8 mouse cellular contexts compared by ENCODE assay signal in the genomic region with DNA sequence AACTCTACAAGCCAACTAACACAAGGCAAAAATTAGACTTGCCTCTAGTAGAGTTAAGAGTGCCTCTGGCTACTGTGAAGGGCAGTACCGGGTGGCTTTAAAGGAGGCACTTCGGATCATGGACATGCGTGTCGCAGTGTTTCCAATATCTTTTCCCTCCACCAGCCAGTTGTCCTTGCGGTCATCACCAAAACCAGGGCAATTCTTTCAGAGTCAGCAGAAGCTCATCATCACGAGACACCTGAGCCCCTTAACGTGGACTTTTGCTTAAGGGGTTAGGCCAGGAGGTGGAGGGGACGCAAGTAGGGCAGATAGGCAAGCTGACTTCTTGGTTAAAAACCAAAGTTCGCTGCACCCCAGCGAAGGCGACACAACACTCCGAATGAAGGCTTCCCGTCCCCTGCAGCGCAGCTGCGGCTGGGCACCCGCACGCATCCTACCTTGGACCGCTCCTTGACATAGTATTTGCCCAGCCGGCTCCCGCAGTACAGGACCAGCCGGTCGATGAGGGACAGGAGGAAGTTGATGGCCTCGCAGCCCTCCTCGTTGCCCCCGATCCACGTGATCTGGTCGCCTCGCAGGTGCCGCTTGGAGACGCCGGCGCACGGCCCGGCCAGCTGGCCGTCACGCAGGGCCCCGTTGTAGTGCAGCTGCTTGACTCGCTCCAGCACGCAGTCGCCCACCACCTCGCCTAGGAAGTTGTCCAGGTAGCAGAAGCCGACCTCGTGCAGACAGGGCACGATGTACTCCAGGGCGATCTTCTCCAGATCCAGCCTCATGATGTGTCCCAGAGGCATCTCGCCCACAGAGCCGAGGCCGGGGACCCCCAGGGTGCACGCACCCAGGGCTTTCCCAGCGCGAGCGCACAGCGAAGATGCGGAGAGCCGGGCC. TPM values are rescaled to one million over a fixed set of nuclear protein-coding genes. Genes with fewer than 3 reads are reported as not detected.
A peak's percentile ranks its signal among the peaks of the same experiment; 100 is the strongest.
DNase-seq lines count a peak whose midpoint lies in the region; ATAC-seq and TF ChIP-seq lines count a peak whose summit lies in the region.

No protein-coding gene starts in this region.

- peak; percentile 23 to 52; a peak in 3 of 4 replicates for ATAC-seq in hematopoietic stem cell, adult 5-6 weeks (replicated peaks in 1 of 2; ENCODE audit: insufficient read depth in 1 of 2, low FRiP score in 2 of 2, low TSS enrichment in 1 of 2, low read depth in 1 of 2, poor library complexity in 2 of 2, severe bottlenecking in 2 of 2)
- ATAC-seq in limb, embryonic 11.5 days (ENCODE audit: insufficient number of reproducible peaks, low FRiP score, low TSS enrichment, low read depth): peak; percentile 64
- ATAC-seq in midbrain, embryonic 12.5 days (ENCODE audit: low FRiP score, low read depth): peak; percentile 75
- ATAC-seq in stomach, embryonic 15.5 days (ENCODE audit: insufficient read depth, low FRiP score, low read depth): peak; percentile 33

- TF ChIP-seq CTCF in E14TG2a.4 (conservative IDR thresholded peaks at IDR 0.05; ENCODE audit: low read length): no peak

- peaks cover 9% of the 10 kb centered on the region; the same call in 1 of the 2 replicates for H3K36me3 ChIP-seq in E14TG2a.4 (ENCODE audit: insufficient read depth, low read length)
- H3K36me3 ChIP-seq in embryonic facial prominence, embryonic 10.5 days (replicated peaks): no peaks in the 10 kb centered on the region
- no peaks in the 10 kb centered on the region for H3K36me3 ChIP-seq in limb, embryonic 11.5 days (ENCODE audit: control insufficient read depth, insufficient read depth, low read length)
- no peaks in the 10 kb centered on the region for H3K36me3 ChIP-seq in midbrain, embryonic 12.5 days
- no peaks in the 10 kb centered on the region for H3K36me3 ChIP-seq in stomach, embryonic 15.5 days

- peak; percentile 12 to 19 for DNase-seq in frontal cortex, postnatal 10 days (ENCODE audit: low spot score in 2 of 2)
- DNase-seq in frontal cortex, adult 2 months (ENCODE audit: extremely low spot score in 1 of 2, low spot score in 1 of 2): no peak
- DNase-seq in embryonic facial prominence, embryonic 10.5 days (ENCODE audit: low spot score): peak; percentile 73
- peak; percentile 76 for DNase-seq in limb, embryonic 11.5 days (ENCODE audit: low spot score)

- H3K9ac ChIP-seq in limb, embryonic 11.5 days (ENCODE audit: low read length): peak overlapping the region; percentile 67
- peak overlapping the region; percentile 64 for H3K9ac ChIP-seq in midbrain, embryonic 12.5 days (replicated peaks)
- peak overlapping the region; percentile 97 for H3K9ac ChIP-seq in stomach, embryonic 15.5 days

- WGBS in embryonic facial prominence, embryonic 10.5 days: 3% methylated on average over 55 of the region's 55 CpGs
- 2% methylated on average over 55 of the region's 55 CpGs for WGBS in limb, embryonic 11.5 days
- WGBS in midbrain, embryonic 12.5 days: 4% methylated on average over 55 of the region's 55 CpGs
- WGBS in stomach, embryonic 15.5 days: 3% methylated on average over 55 of the region's 55 CpGs

- H3K9me3 ChIP-seq in E14TG2a.4 (ENCODE audit: low read length): no peaks in the 10 kb centered on the region; the same call in 1 of the 2 replicates
- H3K9me3 ChIP-seq in embryonic facial prominence, embryonic 10.5 days: no peaks in the 10 kb centered on the region
- H3K9me3 ChIP-seq in limb, embryonic 11.5 days (ENCODE audit: control insufficient read depth, low read length): no peaks in the 10 kb centered on the region
- H3K9me3 ChIP-seq in midbrain, embryonic 12.5 days: no peaks in the 10 kb centered on the region
- no peaks in the 10 kb centered on the region for H3K9me3 ChIP-seq in stomach, embryonic 15.5 days

- H3K4me1 ChIP-seq in E14TG2a.4 (replicated peaks; ENCODE audit: low read depth, low read length): peaks cover 58% of the 10 kb centered on the region
- H3K4me1 ChIP-seq in embryonic facial prominence, embryonic 10.5 days: peaks cover 48% of the 10 kb centered on the region
- 0 out of 2 replicates have a peak, but pooled peaks cover 3% of the 10 kb centered on the region for H3K4me1 ChIP-seq in limb, embryonic 11.5 days (ENCODE audit: control insufficient read depth, insufficient read depth, low read length)
- H3K4me1 ChIP-seq in midbrain, embryonic 12.5 days: peaks cover 25% of the 10 kb centered on the region
- peaks cover 30% of the 10 kb centered on the region for H3K4me1 ChIP-seq in stomach, embryonic 15.5 days

- peak overlapping the region; percentile 99 for H3K4me2 ChIP-seq in limb, embryonic 11.5 days (ENCODE audit: low read depth, severe bottlenecking)
- H3K4me2 ChIP-seq in midbrain, embryonic 12.5 days (replicated peaks): peak overlapping the region; percentile 100
- peak overlapping the region; percentile 95 for H3K4me2 ChIP-seq in stomach, embryonic 15.5 days

- peak overlapping the region; percentile 95 for H3K4me3 ChIP-seq in E14TG2a.4 (replicated peaks; ENCODE audit: low read length)
- peak overlapping the region; percentile 76 for H3K4me3 ChIP-seq in embryonic facial prominence, embryonic 10.5 days
- peak overlapping the region; percentile 72 for H3K4me3 ChIP-seq in limb, embryonic 11.5 days (ENCODE audit: low read depth, low read length)
- peak overlapping the region; percentile 62 for H3K4me3 ChIP-seq in midbrain, embryonic 12.5 days
- peak overlapping the region; percentile 79 for H3K4me3 ChIP-seq in stomach, embryonic 15.5 days (replicated peaks)

- H3K27ac ChIP-seq in embryonic facial prominence, embryonic 10.5 days (replicated peaks): peak overlapping the region; percentile 82
- no peak overlapping the region for H3K27ac ChIP-seq in limb, embryonic 11.5 days (replicated peaks; ENCODE audit: low read depth, low read length)
- H3K27ac ChIP-seq in midbrain, embryonic 12.5 days (replicated peaks): no peak overlapping the region
- H3K27ac ChIP-seq in stomach, embryonic 15.5 days: peak overlapping the region; percentile 88

- H3K27me3 ChIP-seq in E14TG2a.4 (ENCODE audit: insufficient read depth, low read length): peaks cover 15% of the 10 kb centered on the region
- H3K27me3 ChIP-seq in embryonic facial prominence, embryonic 10.5 days (replicated peaks; ENCODE audit: low read depth, poor library complexity, severe bottlenecking): peaks cover 35% of the 10 kb centered on the region
- peaks cover 13% of the 10 kb centered on the region for H3K27me3 ChIP-seq in limb, embryonic 11.5 days (ENCODE audit: control insufficient read depth, insufficient read depth, low read length)
- peaks cover 40% of the 10 kb centered on the region for H3K27me3 ChIP-seq in midbrain, embryonic 12.5 days
- no peaks in the 10 kb centered on the region for H3K27me3 ChIP-seq in stomach, embryonic 15.5 days (replicated peaks)

RNA-seq across cellular contexts. Expression of gene Egln3, which starts 0.7 kb away (rescaled TPM):
- 14.7 and 15.8 TPM in 2 replicates for polyA plus RNA-seq in frontal cortex, adult 2 months (2012; rRNA removed)
- polyA plus RNA-seq in embryonic facial prominence, embryonic 10.5 days (2016; fragmentation: Nextera tagmentation; extraction: Ambion mirVana): 4.7 and 5.5 TPM in 2 replicates
- 15.8 and 18.0 TPM in 2 replicates for total RNA-seq in hematopoietic stem cell, adult 5-6 weeks (2017)
- 3.9 TPM in 2 replicates for polyA plus RNA-seq in limb, embryonic 11.5 days (2014; fragmentation: Nextera tagmentation; extraction: Ambion mirVana)
- polyA plus RNA-seq in midbrain, embryonic 12.5 days (2016; fragmentation: Nextera tagmentation; extraction: Ambion mirVana): 2.2 TPM in 2 replicates
- polyA plus RNA-seq in stomach, embryonic 15.5 days (2015; fragmentation: Nextera tagmentation; extraction: Ambion mirVana): 52.5 and 53.4 TPM in 2 replicates

Comparison
In these comparisons a context has a peak if more than half of its experiments do, and no peak if none do; other contexts are left out.
1. DNase-seq: peak in frontal cortex, postnatal 10 days (2 of 2), embryonic facial prominence, embryonic 10.5 days (single experiment) and limb, embryonic 11.5 days (single experiment); none in frontal cortex, adult 2 months (0 of 2).
2. H3K27ac ChIP-seq: peak in embryonic facial prominence, embryonic 10.5 days (single experiment) and stomach, embryonic 15.5 days (single experiment); none in limb, embryonic 11.5 days (single experiment) and midbrain, embryonic 12.5 days (single experiment).
3. Peak in every context shown above with its lines, with median percentiles within 50 percentile points of each other: H3K4me3 ChIP-seq, ATAC-seq, H3K4me2 ChIP-seq and H3K9ac ChIP-seq.